Mouse (Mus musculus) mouse embryonic stem cell (cell line): ENCODE data around the gene Msh5.
"Not testable (repeated sequence)": the region's sequence is repeated elsewhere in the genome, so short reads cannot be mapped to it uniquely, and the experiment has no call there.

Source experiments
- in situ Hi-C, 2 experiments: fragments of 300-500 bp; cut with MboI; formaldehyde crosslinking; loops; 1 replicate in 1 of 2; 3 replicates in 1 of 2; pipeline ENCODE4 v1.14.3; 2019 to 2020; ENCODE audit warnings: low sequenced_read_pairs in 2 of 2, low pct_unique_long_range_greater_than_20kb in 1 of 2, mixed read lengths in 1 of 2; ENCODE audit not compliant: unreplicated experiment in 1 of 2

Gene Msh5

GRCm38 (mm10) chr17:35051156-35052086 lies 4.9 kb upstream of the Msh5 start:
- in situ Hi-C loops, result no loop called here

GRCm38 (mm10) chr17:35050126-35050750 lies 3.7 kb upstream of the Msh5 start:
- in situ Hi-C loops, result no loop called here

GRCm38 (mm10) chr17:35049561-35050016 lies 3.0 kb upstream of the Msh5 start, which contains the start of gene Clic1:
Gene Clic1, plus strand, starts transcription at chr17:35049966.
- in situ Hi-C loops, result no loop called here

GRCm38 (mm10) chr17:35048932-35049440 lies 2.4 kb upstream of the Msh5 start:
- in situ Hi-C loops, result no loop called here

GRCm38 (mm10) chr17:35048149-35048931 lies 1.8 kb upstream of the Msh5 start:
- in situ Hi-C loops, result no loop called here

- in situ Hi-C loops, result no loop called here
Measured at GRCm38 (mm10) chr17:35047688-35048087, 1.1 kb upstream of the Msh5 start.

- in situ Hi-C loops, result no loop called here
Measured at GRCm38 (mm10) chr17:35045807-35046680, 501 bp downstream of the Msh5 start.

- in situ Hi-C loops, result no loop called here
Measured at GRCm38 (mm10) chr17:35044904-35045806, 1.4 kb downstream of the Msh5 start.

GRCm38 (mm10) chr17:35043794-35044193 lies 2.8 kb downstream of the Msh5 start:
- in situ Hi-C loops, result no loop called here

- in situ Hi-C loops, result no loop called here
Measured at GRCm38 (mm10) chr17:35039121-35039873, 7.2 kb downstream of the Msh5 start.

GRCm38 (mm10) chr17:35034896-35035295 lies 11.6 kb downstream of the Msh5 start:
- in situ Hi-C loops, result no loop called here

- in situ Hi-C loops, result not testable (repeated sequence)
Measured at GRCm38 (mm10) chr17:35033703-35034102, 12.8 kb downstream of the Msh5 start.

GRCm38 (mm10) chr17:35032323-35032870 lies 14.1 kb downstream of the Msh5 start:
- in situ Hi-C loops, result no loop called here

- in situ Hi-C loops, result no loop called here
Measured at GRCm38 (mm10) chr17:35031880-35032279, 14.7 kb downstream of the Msh5 start.

GRCm38 (mm10) chr17:35031272-35031671 lies 15.3 kb downstream of the Msh5 start:
- in situ Hi-C loops, result no loop called here
